Mouse (Mus musculus) ovary, postnatal 36 days (tissue): ENCODE measurements around the gene Fndc3a.

Experiments used
- DNase-seq: peaks from one replicate; pipeline ENCODE4 v3.0.0; 2022; ENCODE audit warnings: low spot score, mixed read lengths

Gene Fndc3a

GRCm38 (mm10) chr14:72671911-72672310 lies 37.9 kb downstream of the Fndc3a start:
- no peak for DNase-seq

- no peak for DNase-seq
Observed at GRCm38 (mm10) chr14:72670987-72671386, 38.8 kb downstream of the Fndc3a start.

- no peak for DNase-seq
Observed at GRCm38 (mm10) chr14:72649268-72649667, 60.5 kb downstream of the Fndc3a start.

- no peak for DNase-seq
Observed at GRCm38 (mm10) chr14:72645512-72645911, 64.3 kb downstream of the Fndc3a start.

GRCm38 (mm10) chr14:72644620-72645019 lies 65.2 kb downstream of the Fndc3a start:
- no peak for DNase-seq

- no peak for DNase-seq
Observed at GRCm38 (mm10) chr14:72638507-72638906, 71.3 kb downstream of the Fndc3a start.

GRCm38 (mm10) chr14:72633571-72633970 lies 76.2 kb downstream of the Fndc3a start:
- no peak for DNase-seq

GRCm38 (mm10) chr14:72625411-72625810 lies 84.4 kb downstream of the Fndc3a start:
- no peak for DNase-seq

- no peak for DNase-seq
Observed at GRCm38 (mm10) chr14:72604077-72604476, 105.7 kb downstream of the Fndc3a start.

- DNase-seq = no peak
Observed at GRCm38 (mm10) chr14:72603194-72603521, 106.6 kb downstream of the Fndc3a start.

- DNase-seq = peak; percentile 82
Observed at GRCm38 (mm10) chr14:72602521-72603193, 107.1 kb downstream of the Fndc3a start.

- DNase-seq = no peak
Observed at GRCm38 (mm10) chr14:72601381-72602305, 108.2 kb downstream of the Fndc3a start.

GRCm38 (mm10) chr14:72600375-72600774 lies 109.4 kb downstream of the Fndc3a start:
- DNase-seq = no peak

- DNase-seq = no peak
Observed at GRCm38 (mm10) chr14:72598976-72599740, 110.6 kb downstream of the Fndc3a start.

- DNase-seq = no peak
Observed at GRCm38 (mm10) chr14:72594191-72594590, 115.6 kb downstream of the Fndc3a start.

GRCm38 (mm10) chr14:72589415-72589814 lies 120.4 kb downstream of the Fndc3a start:
- no peak for DNase-seq

GRCm38 (mm10) chr14:72582979-72583378 lies 126.8 kb downstream of the Fndc3a start:
- DNase-seq = no peak

GRCm38 (mm10) chr14:72580991-72581390 lies 128.8 kb downstream of the Fndc3a start:
- no peak for DNase-seq

- DNase-seq = no peak
Observed at GRCm38 (mm10) chr14:72576283-72576682, 133.5 kb downstream of the Fndc3a start.

- DNase-seq = no peak
Observed at GRCm38 (mm10) chr14:72563941-72564340, 145.9 kb downstream of the Fndc3a start.

GRCm38 (mm10) chr14:72558795-72559194 lies 151.0 kb downstream of the Fndc3a start:
- no peak for DNase-seq

GRCm38 (mm10) chr14:72555846-72556245 lies 154.0 kb downstream of the Fndc3a start:
- no peak for DNase-seq
